Mouse (Mus musculus) stomach, embryonic 16.5 days (tissue): ENCODE results near the gene Zdhhc18. TPM values are rescaled to one million over a fixed set of nuclear protein-coding genes. Genes with fewer than 3 reads are reported as not detected.
A peak's percentile ranks its signal among the peaks of the same experiment; 100 is the strongest.
"Not testable (repeated sequence)": the region's sequence is repeated elsewhere in the genome, so short reads cannot be mapped to it uniquely, and the experiment has no call there.

Experiments
- ATAC-seq: fragments of 200-750 bp; cut with Nextera tagmentation; 2 replicates; pipeline ENCODE4 v1.8.0; 2017; ENCODE audit warnings: moderate number of reproducible peaks, moderate TSS enrichment; ENCODE audit not compliant: insufficient read depth, low FRiP score
- H3K27ac ChIP-seq: fragments of 300-500 bp; sonication (generic); 2 replicates; pipeline ENCODE4 v1.5.1; 2014; ENCODE audit warnings: low read length
- H3K27me3 ChIP-seq: fragments of 300-500 bp; sonication (generic); 2 replicates; pipeline ENCODE4 v1.6.1; 2014; ENCODE audit warnings: low read length, control low read depth, mixed read lengths; ENCODE audit not compliant: control insufficient read depth, insufficient read depth
- H3K36me3 ChIP-seq: fragments of 300-500 bp; sonication (generic); 2 replicates; pipeline ENCODE4 v1.6.1; 2014; ENCODE audit warnings: low read length; ENCODE audit not compliant: control insufficient read depth, insufficient read depth
- H3K4me1 ChIP-seq: fragments of 300-500 bp; sonication (generic); 2 replicates; pipeline ENCODE4 v1.6.1; 2014; ENCODE audit warnings: low read length, control low read depth, mixed read lengths; ENCODE audit not compliant: control insufficient read depth, insufficient read depth
- H3K4me2 ChIP-seq: fragments of 300-500 bp; sonication (generic); 2 replicates; pipeline ENCODE4 v1.6.1; 2014; ENCODE audit warnings: low read depth, low read length, mixed read lengths
- H3K4me3 ChIP-seq: fragments of 300-500 bp; sonication (generic); replicated peaks from 2 replicates; pipeline ENCODE4 v1.5.1; 2014; ENCODE audit warnings: mild to moderate bottlenecking, low read length
- H3K9ac ChIP-seq: fragments of 300-500 bp; sonication (generic); 2 replicates; pipeline ENCODE4 v1.6.1; 2014; ENCODE audit warnings: low read length
- H3K9me3 ChIP-seq: fragments of 300-500 bp; sonication (generic); replicated peaks from 2 replicates; pipeline ENCODE4 v1.6.1; 2016; ENCODE audit warnings: low read length, control low read depth; ENCODE audit not compliant: control insufficient read depth
- WGBS: fragments of 180-500 bp; shearing (Covaris S2); extraction: QIAGEN DNeasy Blood & Tissue Kit; methylation state at CpG from one replicate; pipeline ENCODE4 v1.1.7; 2014; 5-methylcytosine and 5-hydroxymethylcytosine counted together
- polyA plus RNA-seq: library from polyadenylated mRNA; unstranded; fragments of >200 nt; fragmentation: Nextera tagmentation; extraction: Ambion mirVana; gene quantifications from 2 replicates; pipeline ENCODE4 v1.2.1, GENCODE M21; 2015

Zdhhc18 gene
- polyA plus RNA-seq, 1 experiment from 2014 or later = 3.4 TPM

GRCm38 (mm10) chr4:133657829-133658458 lies 8.0 kb upstream of the Zdhhc18 start:
- H3K27me3 ChIP-seq = no peaks in the 10 kb centered on the region
- no peak for ATAC-seq
- no peaks in the 10 kb centered on the region for H3K9me3 ChIP-seq
- no peak overlapping the region for H3K4me3 ChIP-seq
- no peak overlapping the region for H3K4me2 ChIP-seq
- H3K27ac ChIP-seq = no peak overlapping the region
- no peaks in the 10 kb centered on the region for H3K36me3 ChIP-seq
- no peak overlapping the region for H3K9ac ChIP-seq
- 48% methylated on average over 5 of the region's 5 CpGs for WGBS
- H3K4me1 ChIP-seq = peaks cover 38% of the 10 kb centered on the region

- Histone ChIP-seq H3K4me3 (no peak overlapping the region), H3K27me3 (no peaks in the 10 kb centered on the region), H3K9me3 (no peaks in the 10 kb centered on the region), H3K4me1 (peaks cover 38% of the 10 kb centered on the region), H3K9ac (no peak overlapping the region), H3K27ac (no peak overlapping the region), H3K36me3 (no peaks in the 10 kb centered on the region), H3K4me2 (no peak overlapping the region)
- WGBS = 23% methylated on average over 4 of the region's 4 CpGs
- ATAC-seq = no peak
These were observed 7.0 kb upstream of the Zdhhc18 start for GRCm38 (mm10) chr4:133656997-133657396.

GRCm38 (mm10) chr4:133656294-133656693 lies 6.3 kb upstream of the Zdhhc18 start:
- Histone ChIP-seq H3K36me3 (no peaks in the 10 kb centered on the region), H3K9ac (no peak overlapping the region), H3K4me1 (peaks cover 36% of the 10 kb centered on the region), H3K27me3 (no peaks in the 10 kb centered on the region), H3K27ac (no peak overlapping the region), H3K4me3 (no peak overlapping the region), H3K4me2 (no peak overlapping the region), H3K9me3 (no peaks in the 10 kb centered on the region)
- 59% methylated on average over 4 of the region's 4 CpGs for WGBS
- no peak for ATAC-seq

- H3K27ac ChIP-seq, ATAC-seq, H3K4me2 ChIP-seq, H3K36me3 ChIP-seq, H3K9me3 ChIP-seq, H3K9ac ChIP-seq, H3K4me3 ChIP-seq, H3K27me3 ChIP-seq: not testable (repeated sequence)
- peaks cover 18% of the 10 kb centered on the region for H3K4me1 ChIP-seq
- 89% methylated on average over 5 of the region's 5 CpGs for WGBS
These were observed 4.1 kb upstream of the Zdhhc18 start for GRCm38 (mm10) chr4:133654070-133654469.

GRCm38 (mm10) chr4:133652746-133653145 lies 2.8 kb upstream of the Zdhhc18 start:
- H3K9me3 ChIP-seq = no peaks in the 10 kb centered on the region
- H3K9ac ChIP-seq = no peak overlapping the region
- WGBS = 73% methylated on average over 10 of the region's 10 CpGs
- H3K27me3 ChIP-seq = no peaks in the 10 kb centered on the region
- H3K4me3 ChIP-seq = no peak overlapping the region
- H3K27ac ChIP-seq = no peak overlapping the region
- ATAC-seq = no peak
- no peaks in the 10 kb centered on the region for H3K36me3 ChIP-seq
- H3K4me2 ChIP-seq = no peak overlapping the region
- H3K4me1 ChIP-seq = peaks cover 7% of the 10 kb centered on the region

- H3K4me1 ChIP-seq = peaks cover 7% of the 10 kb centered on the region
- H3K4me3 ChIP-seq = no peak overlapping the region
- 43% methylated on average over 4 of the region's 4 CpGs for WGBS
- ATAC-seq = no peak
- H3K9me3 ChIP-seq = no peaks in the 10 kb centered on the region
- H3K36me3 ChIP-seq = no peaks in the 10 kb centered on the region
- no peak overlapping the region for H3K27ac ChIP-seq
- no peak overlapping the region for H3K4me2 ChIP-seq
- H3K27me3 ChIP-seq = no peaks in the 10 kb centered on the region
- H3K9ac ChIP-seq = no peak overlapping the region
These were observed 2.0 kb upstream of the Zdhhc18 start for GRCm38 (mm10) chr4:133651986-133652385.

- Histone ChIP-seq H3K9me3 (no peaks in the 10 kb centered on the region), H3K9ac (no peak overlapping the region), H3K36me3 (no peaks in the 10 kb centered on the region), H3K27me3 (no peaks in the 10 kb centered on the region), H3K27ac (no peak overlapping the region), H3K4me2 (no peak overlapping the region), H3K4me3 (no peak overlapping the region), H3K4me1 (peaks cover 6% of the 10 kb centered on the region)
- WGBS = 28% methylated on average over 10 of the region's 10 CpGs
- ATAC-seq = no peak; the same call in 1 of the 2 replicates
These were observed 1.5 kb upstream of the Zdhhc18 start for GRCm38 (mm10) chr4:133651445-133651844.

GRCm38 (mm10) chr4:133649464-133649863 lies 490 bp downstream of the Zdhhc18 start:
- H3K4me3 ChIP-seq = peak overlapping the region; percentile 26
- H3K36me3 ChIP-seq, H3K27me3 ChIP-seq, ATAC-seq, H3K4me1 ChIP-seq, H3K9me3 ChIP-seq, H3K9ac ChIP-seq: not testable (repeated sequence)
- H3K27ac ChIP-seq = peak overlapping the region; percentile 47
- 78% methylated on average over 5 of the region's 5 CpGs for WGBS
- H3K4me2 ChIP-seq = peak overlapping the region; percentile 37

GRCm38 (mm10) chr4:133645680-133646079 lies 4.3 kb downstream of the Zdhhc18 start:
- no peak overlapping the region; the same call in 1 of the 2 replicates for H3K4me3 ChIP-seq
- H3K36me3 ChIP-seq = no peaks in the 10 kb centered on the region
- 0 out of 2 replicates have a peak, but pooled peaks cover 4% of the 10 kb centered on the region for H3K9me3 ChIP-seq
- 37% methylated on average over 21 of the region's 21 CpGs for WGBS
- ATAC-seq = no peak
- 0 out of 2 replicates have a peak overlapping the region, but pooled peaks have one; percentile 16 for H3K4me2 ChIP-seq
- peaks cover 4% of the 10 kb centered on the region for H3K4me1 ChIP-seq
- H3K9ac ChIP-seq = no peak overlapping the region
- no peaks in the 10 kb centered on the region for H3K27me3 ChIP-seq
- H3K27ac ChIP-seq = no peak overlapping the region
